Mouse (Mus musculus) stomach, embryonic 16.5 days (tissue): ENCODE measurements around the gene Utp14a. TPM values are rescaled to one million over a fixed set of nuclear protein-coding genes. Genes with fewer than 3 reads are reported as not detected.
A peak's percentile ranks its signal among the peaks of the same experiment; 100 is the strongest.
"Not testable (repeated sequence)": the region's sequence is repeated elsewhere in the genome, so short reads cannot be mapped to it uniquely, and the experiment has no call there.

ENCODE experiments used
- ATAC-seq: fragments of 200-750 bp; cut with Nextera tagmentation; 2 replicates; pipeline ENCODE4 v1.8.0; 2017; ENCODE audit warnings: moderate number of reproducible peaks, moderate TSS enrichment; ENCODE audit not compliant: insufficient read depth, low FRiP score
- H3K27ac ChIP-seq: fragments of 300-500 bp; sonication (generic); 2 replicates; pipeline ENCODE4 v1.5.1; 2014; ENCODE audit warnings: low read length
- H3K27me3 ChIP-seq: fragments of 300-500 bp; sonication (generic); 2 replicates; pipeline ENCODE4 v1.6.1; 2014; ENCODE audit warnings: low read length, control low read depth, mixed read lengths; ENCODE audit not compliant: control insufficient read depth, insufficient read depth
- H3K36me3 ChIP-seq: fragments of 300-500 bp; sonication (generic); 2 replicates; pipeline ENCODE4 v1.6.1; 2014; ENCODE audit warnings: low read length; ENCODE audit not compliant: control insufficient read depth, insufficient read depth
- H3K4me1 ChIP-seq: fragments of 300-500 bp; sonication (generic); 2 replicates; pipeline ENCODE4 v1.6.1; 2014; ENCODE audit warnings: low read length, control low read depth, mixed read lengths; ENCODE audit not compliant: control insufficient read depth, insufficient read depth
- H3K4me2 ChIP-seq: fragments of 300-500 bp; sonication (generic); 2 replicates; pipeline ENCODE4 v1.6.1; 2014; ENCODE audit warnings: low read depth, low read length, mixed read lengths
- H3K4me3 ChIP-seq: fragments of 300-500 bp; sonication (generic); replicated peaks from 2 replicates; pipeline ENCODE4 v1.5.1; 2014; ENCODE audit warnings: mild to moderate bottlenecking, low read length
- H3K9ac ChIP-seq: fragments of 300-500 bp; sonication (generic); 2 replicates; pipeline ENCODE4 v1.6.1; 2014; ENCODE audit warnings: low read length
- H3K9me3 ChIP-seq: fragments of 300-500 bp; sonication (generic); replicated peaks from 2 replicates; pipeline ENCODE4 v1.6.1; 2016; ENCODE audit warnings: low read length, control low read depth; ENCODE audit not compliant: control insufficient read depth
- WGBS: fragments of 180-500 bp; shearing (Covaris S2); extraction: QIAGEN DNeasy Blood & Tissue Kit; methylation state at CpG from one replicate; pipeline ENCODE4 v1.1.7; 2014; 5-methylcytosine and 5-hydroxymethylcytosine counted together
- polyA plus RNA-seq: library from polyadenylated mRNA; unstranded; fragments of >200 nt; fragmentation: Nextera tagmentation; extraction: Ambion mirVana; gene quantifications from 2 replicates; pipeline ENCODE4 v1.2.1, GENCODE M21; 2015

The Utp14a gene
- 15.2 and 17.0 TPM in 2 replicates for polyA plus RNA-seq

GRCm38 (mm10) chrX:48256468-48257007 lies at the start of gene Utp14a:
Gene Utp14a (plus strand): TSS chrX:48256862.
- H3K4me3 ChIP-seq, result peak within 1 kb of the TSS; percentile 62
- H3K27me3 ChIP-seq, result no peaks in the 10 kb centered on the region
- H3K9ac ChIP-seq, result peak within 1 kb of the TSS; percentile 71
- peak within 1 kb of the TSS; percentile 86 for H3K27ac ChIP-seq
- H3K4me1 ChIP-seq, result no peaks in the 10 kb centered on the region
- no peaks in the 10 kb centered on the region for H3K9me3 ChIP-seq
- ATAC-seq, result peak; percentile 98
- peak within 1 kb of the TSS; percentile 60 for H3K4me2 ChIP-seq
- 9% methylated on average over 33 of the region's 33 CpGs for WGBS
- H3K36me3 ChIP-seq, result no peaks in the 10 kb centered on the region

DNA sequence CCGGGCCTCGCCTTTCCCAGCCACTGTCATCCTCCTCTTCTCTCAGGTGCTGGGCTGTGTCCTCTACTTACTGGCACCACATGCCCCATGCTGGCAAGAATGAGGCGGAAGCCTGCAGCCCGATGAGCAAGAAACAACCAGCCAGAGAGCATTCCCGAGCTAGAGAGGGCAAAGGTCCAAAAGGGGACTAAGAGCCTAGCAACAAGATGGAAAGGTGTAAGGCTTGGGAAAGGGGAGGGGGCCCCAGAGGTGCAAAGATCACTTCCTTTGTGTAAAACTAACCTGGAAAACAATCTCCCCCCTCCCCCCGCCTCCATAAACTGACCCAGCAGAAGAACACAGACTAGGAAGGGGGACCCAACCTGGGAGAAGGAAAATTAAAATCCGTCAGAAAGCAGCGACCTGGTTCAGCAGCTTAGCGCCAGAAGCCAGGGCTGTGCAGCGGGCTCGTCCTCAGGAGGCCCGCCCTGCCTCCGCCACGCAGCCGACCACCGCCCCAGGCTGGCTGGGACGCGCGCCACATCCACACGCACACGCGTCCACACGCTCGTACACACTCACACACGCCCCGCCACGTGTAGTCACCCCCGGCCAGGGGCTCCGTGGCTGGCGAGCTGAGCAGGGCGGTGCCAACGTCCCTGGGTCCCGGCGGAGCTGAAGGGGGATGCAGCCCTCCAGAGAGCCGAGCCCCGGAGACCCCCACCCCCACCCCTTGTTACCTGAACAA lies 48.7 kb upstream of the Utp14a start:
- Histone ChIP-seq H3K4me2 (peak overlapping the region; percentile 49), H3K27me3 (no peaks in the 10 kb centered on the region), H3K36me3 (no peaks in the 10 kb centered on the region), H3K4me1 (no peaks in the 10 kb centered on the region), H3K9ac (peak overlapping the region; percentile 74), H3K4me3 (peak overlapping the region; percentile 72), H3K9me3 (no peaks in the 10 kb centered on the region), H3K27ac (peak overlapping the region; percentile 67)
- 9% methylated on average over 36 of the region's 36 CpGs for WGBS
- ATAC-seq, result peak; percentile 76

GRCm38 (mm10) chrX:48208519-48209185 lies 48.0 kb upstream of the Utp14a start, which contains the start of gene Zdhhc9:
Gene Zdhhc9 (minus strand): TSS chrX:48208878.
- Histone ChIP-seq H3K4me1 (no peaks in the 10 kb centered on the region), H3K9ac (peak within 1 kb of the TSS; percentile 74), H3K27me3 (no peaks in the 10 kb centered on the region), H3K27ac (peak within 1 kb of the TSS; percentile 67), H3K4me2 (peak within 1 kb of the TSS; percentile 55), H3K4me3 (peak within 1 kb of the TSS; percentile 72), H3K36me3 (no peaks in the 10 kb centered on the region), H3K9me3 (no peaks in the 10 kb centered on the region)
- 11% methylated on average over 34 of the region's 34 CpGs for WGBS
- peak; percentile 98 for ATAC-seq

- 89% methylated on average over 2 of the region's 4 CpGs for WGBS
- H3K27me3 ChIP-seq, ATAC-seq, H3K27ac ChIP-seq, H3K4me3 ChIP-seq, H3K9me3 ChIP-seq, H3K9ac ChIP-seq, H3K4me1 ChIP-seq, H3K4me2 ChIP-seq, H3K36me3 ChIP-seq: not testable (repeated sequence)
Observed at GRCm38 (mm10) chrX:48209746-48210145, 46.9 kb upstream of the Utp14a start.

DNA sequence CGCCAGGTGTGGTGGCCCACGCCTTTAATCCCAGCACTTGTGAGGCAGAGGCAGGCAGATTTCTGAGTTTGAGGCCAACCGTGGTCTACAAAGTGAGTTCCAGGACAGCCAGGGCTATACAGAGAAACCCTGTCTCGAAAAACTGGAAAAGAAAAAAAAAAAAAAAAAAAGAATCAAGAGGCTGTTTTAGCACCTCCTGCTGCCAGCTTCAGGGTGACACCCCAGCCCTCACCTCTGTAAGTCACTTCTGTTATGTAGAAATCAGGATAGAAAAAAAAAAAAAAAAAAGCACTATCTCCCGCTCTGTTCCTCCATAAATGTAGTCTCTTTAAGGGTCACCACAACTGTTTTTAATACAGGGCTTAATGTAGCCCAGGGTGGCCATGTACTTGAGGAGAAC lies 37.2 kb upstream of the Utp14a start:
- Histone ChIP-seq H3K9me3 (no peaks in the 10 kb centered on the region), H3K27me3 (no peaks in the 10 kb centered on the region), H3K4me1 (no peaks in the 10 kb centered on the region), H3K27ac (no peak overlapping the region), H3K9ac (no peak overlapping the region), H3K4me2 (no peak overlapping the region), H3K4me3 (no peak overlapping the region), H3K36me3 (no peaks in the 10 kb centered on the region)
- 81% methylated on average over 5 of the region's 5 CpGs for WGBS
- ATAC-seq, result no peak

DNA sequence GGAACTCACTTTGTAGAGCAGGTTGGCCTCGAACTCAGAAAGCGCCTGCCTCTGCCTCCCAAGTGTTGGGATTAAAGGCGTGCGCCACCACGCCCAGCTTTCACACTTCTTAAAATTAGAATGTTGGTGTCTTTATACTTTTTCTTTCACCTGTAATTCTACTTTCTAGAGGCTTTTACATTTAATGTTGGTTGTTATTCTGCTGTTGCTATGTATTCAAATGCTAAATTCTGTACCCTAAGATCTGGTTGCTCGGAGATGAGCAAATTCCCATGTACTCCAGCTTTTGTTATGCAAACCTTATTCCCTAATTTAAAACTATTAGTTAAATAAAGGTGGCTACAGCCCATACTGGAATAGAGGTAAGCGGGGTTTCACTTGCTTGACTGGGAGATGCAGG lies 34.0 kb upstream of the Utp14a start:
- no peak overlapping the region for H3K4me3 ChIP-seq
- H3K9ac ChIP-seq, result no peak overlapping the region
- H3K4me2 ChIP-seq, result no peak overlapping the region
- no peaks in the 10 kb centered on the region for H3K9me3 ChIP-seq
- H3K27ac ChIP-seq, result no peak overlapping the region
- no peaks in the 10 kb centered on the region for H3K27me3 ChIP-seq
- H3K36me3 ChIP-seq, result no peaks in the 10 kb centered on the region
- H3K4me1 ChIP-seq, result no peaks in the 10 kb centered on the region
- WGBS, result 85% methylated on average over 7 of the region's 7 CpGs
- no peak for ATAC-seq

GRCm38 (mm10) chrX:48226225-48226624 lies 30.4 kb upstream of the Utp14a start:
- Histone ChIP-seq H3K9ac (no peak overlapping the region), H3K36me3 (no peaks in the 10 kb centered on the region), H3K4me2 (no peak overlapping the region), H3K27ac (no peak overlapping the region), H3K4me1 (no peaks in the 10 kb centered on the region), H3K27me3 (no peaks in the 10 kb centered on the region), H3K9me3 (no peaks in the 10 kb centered on the region), H3K4me3 (no peak overlapping the region)
- ATAC-seq, result no peak
- 78% methylated on average over 7 of the region's 7 CpGs for WGBS

- ATAC-seq, result no peak
- no peaks in the 10 kb centered on the region for H3K27me3 ChIP-seq
- no peaks in the 10 kb centered on the region for H3K36me3 ChIP-seq
- no peak overlapping the region for H3K4me3 ChIP-seq
- WGBS, result 35% methylated on average over 7 of the region's 7 CpGs
- no peaks in the 10 kb centered on the region for H3K9me3 ChIP-seq
- H3K9ac ChIP-seq, result no peak overlapping the region
- peak overlapping the region; percentile 13; the same call in 1 of the 2 replicates for H3K4me2 ChIP-seq
- H3K27ac ChIP-seq, result no peak overlapping the region
- no peaks in the 10 kb centered on the region for H3K4me1 ChIP-seq
Observed at GRCm38 (mm10) chrX:48234417-48234816, 22.2 kb upstream of the Utp14a start.

DNA sequence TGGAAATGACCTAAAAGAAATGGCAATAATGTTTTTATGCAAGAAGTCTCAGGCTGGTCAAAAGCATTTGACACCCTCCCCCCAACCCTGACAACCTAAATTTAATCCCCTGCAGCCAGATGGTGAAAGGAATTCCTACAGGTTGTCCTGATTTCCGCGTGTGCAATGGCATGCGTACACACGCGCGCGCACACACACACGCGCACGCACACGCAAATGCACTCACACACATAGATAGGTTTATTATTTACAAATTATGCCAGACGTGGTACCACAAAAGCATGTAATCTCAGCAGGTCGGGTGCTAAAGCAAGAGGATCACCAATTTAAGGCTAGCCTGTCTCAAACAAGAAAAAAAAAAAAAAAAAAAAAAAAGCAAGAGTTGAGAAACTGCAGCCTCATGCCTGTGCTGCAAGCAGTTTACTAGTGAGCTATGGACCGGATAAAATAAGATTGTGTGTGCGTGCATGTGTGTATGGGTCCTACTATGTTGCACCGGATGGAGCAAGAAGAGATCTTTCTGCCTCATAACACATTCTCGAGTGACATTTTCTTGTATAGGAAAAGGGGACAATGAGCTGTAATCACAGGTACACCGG lies 733 bp upstream of the Utp14a start:
- Histone ChIP-seq H3K4me1 (no peaks in the 10 kb centered on the region), H3K9me3 (no peaks in the 10 kb centered on the region), H3K27ac (peak overlapping the region; percentile 86), H3K36me3 (no peaks in the 10 kb centered on the region), H3K4me3 (peak overlapping the region; percentile 62), H3K9ac (peak overlapping the region; percentile 68), H3K4me2 (peak overlapping the region; percentile 60), H3K27me3 (no peaks in the 10 kb centered on the region)
- peak; percentile 69 for ATAC-seq
- WGBS, result 16% methylated on average over 18 of the region's 18 CpGs
